Mouse (Mus musculus) G1E (cell line): Measurements from ENCODE around the gene Ftsj1. TPM values are rescaled to one million over a fixed set of nuclear protein-coding genes. Genes with fewer than 3 reads are reported as not detected.

Experiments used
- ATAC-seq: 2 replicates; pipeline ENCODE4 v1.8.0; 2016; ENCODE audit warnings: mild to moderate bottlenecking; ENCODE audit not compliant: insufficient number of reproducible peaks, poor library complexity, low FRiP score, severe bottlenecking; ENCODE audit errors: extremely low read depth
- DNase-seq: peaks from one replicate; pipeline ENCODE4 v3.0.0; 2012; ENCODE audit warnings: low spot score
- H3K27me3 ChIP-seq: 2 replicates; pipeline ENCODE4 v1.6.1; 2012; ENCODE audit warnings: mild to moderate bottlenecking, low read length, inconsistent platforms; ENCODE audit not compliant: insufficient read depth
- H3K36me3 ChIP-seq: replicated peaks from 2 replicates; pipeline ENCODE3; 2012; ENCODE audit warnings: mild to moderate bottlenecking, inconsistent platforms
- H3K4me1 ChIP-seq: 2 replicates; pipeline ENCODE4 v1.6.1; 2012; ENCODE audit warnings: low read depth, low read length, inconsistent platforms, mixed read lengths; ENCODE audit not compliant: insufficient read depth
- H3K4me3 ChIP-seq: 2 replicates; pipeline ENCODE4 v1.5.1; 2012; ENCODE audit warnings: low read depth, mild to moderate bottlenecking, inconsistent platforms, low read length, moderate library complexity, mixed read lengths
- H3K9me3 ChIP-seq: replicated peaks from 2 replicates; pipeline ENCODE4 v1.6.1; 2012; ENCODE audit warnings: inconsistent platforms
- CTCF ChIP-seq: IDR thresholded peaks from 2 replicates; pipeline ENCODE4 v1.5.1; 2012; ENCODE audit warnings: low read depth, low read length, inconsistent platforms, mixed read lengths
- GATA1 ChIP-seq: IDR thresholded peaks from 2 replicates; pipeline ENCODE4 v1.6.1; 2012; ENCODE audit warnings: borderline replicate concordance, low read length, inconsistent platforms, mixed read lengths
- GATA2 ChIP-seq: IDR thresholded peaks from 2 replicates; pipeline ENCODE4 v1.6.1; 2012; ENCODE audit warnings: low read depth, low read length, inconsistent platforms, borderline replicate concordance
- POLR2AphosphoS5 ChIP-seq: IDR thresholded peaks from 2 replicates; pipeline ENCODE4 v1.6.1; 2012; ENCODE audit warnings: low read depth, low read length, inconsistent platforms; ENCODE audit not compliant: insufficient replicate concordance
- TAL1 ChIP-seq: conservative IDR thresholded peaks from 2 replicates; pipeline ENCODE4 v1.6.1; 2012; ENCODE audit warnings: low read depth, low read length, inconsistent platforms, mixed read lengths
- polyA plus RNA-seq: library from polyadenylated mRNA; stranded (reverse); fragments of >175 nt; gene quantifications from 2 replicates; pipeline ENCODE4 v1.2.3, GENCODE M21; 2012
- total RNA-seq, 2 experiments: library from RNA; stranded (forward) in 1 of 2; stranded (reverse) in 1 of 2; fragments of 200-1000 nt in 1 of 2; fragments of >200 nt in 1 of 2; fragmentation: Nextera tagmentation in 1 of 2; gene quantifications; 2 replicates each; pipeline ENCODE4 v1.2.3; 2014 to 2017

The Ftsj1 gene
- 29.2 and 44.0 TPM in 2 replicates for total RNA-seq (2014; fragmentation: Nextera tagmentation)
- 16.1 and 17.8 TPM in 2 replicates for total RNA-seq (2017)
- polyA plus RNA-seq = 10.3 and 11.5 TPM in 2 replicates

- no peaks in the 10 kb centered on the region for H3K27me3 ChIP-seq
- H3K36me3 ChIP-seq = peaks cover 28% of the 10 kb centered on the region
- DNase-seq (peak; percentile 53), ATAC-seq (peak; percentile 86)
- peaks cover 13% of the 10 kb centered on the region for H3K4me1 ChIP-seq
- TF ChIP-seq CTCF = no peak
- TF ChIP-seq TAL1 = no peak
- TF ChIP-seq POLR2AphosphoS5 = no peak
- TF ChIP-seq GATA1 = no peak
- TF ChIP-seq GATA2 = no peak
- no peaks in the 10 kb centered on the region for H3K9me3 ChIP-seq
- peak within 1 kb of the TSS; percentile 72 for H3K4me3 ChIP-seq
Measured at GRCm38 (mm10) chrX:8252334-8253285, at the start of gene Ftsj1. TSS of gene Ftsj1 (minus strand) at chrX:8252406.

DNA sequence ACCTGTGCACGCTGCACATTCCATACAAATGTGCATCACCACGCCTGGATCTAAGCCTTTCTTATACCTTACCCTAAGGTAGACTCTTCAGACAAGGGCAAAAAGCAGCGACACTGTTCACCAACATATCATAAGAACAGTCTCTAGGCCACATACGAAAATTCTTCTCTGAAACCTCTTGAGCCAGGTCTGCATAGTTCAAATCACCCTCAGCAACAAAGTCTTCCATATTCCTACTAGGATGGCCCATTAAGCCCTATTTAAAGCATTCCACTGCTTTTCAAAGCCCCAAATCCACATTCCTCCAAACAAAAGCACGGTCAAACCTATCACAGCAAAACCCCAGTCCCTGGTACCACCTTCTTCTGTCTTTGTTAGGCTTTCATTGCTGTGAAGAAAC lies 36.4 kb upstream of the Ftsj1 start:
- Histone ChIP-seq H3K27me3 (no peaks in the 10 kb centered on the region), H3K9me3 (no peaks in the 10 kb centered on the region), H3K36me3 (no peaks in the 10 kb centered on the region), H3K4me3 (no peak overlapping the region), H3K4me1 (no peaks in the 10 kb centered on the region)
- ATAC-seq (no peak), DNase-seq (no peak)
- TF ChIP-seq CTCF = no peak
- TF ChIP-seq TAL1 = no peak
- TF ChIP-seq POLR2AphosphoS5 = no peak
- no peak for TF ChIP-seq GATA2
- no peak for TF ChIP-seq GATA1

DNA sequence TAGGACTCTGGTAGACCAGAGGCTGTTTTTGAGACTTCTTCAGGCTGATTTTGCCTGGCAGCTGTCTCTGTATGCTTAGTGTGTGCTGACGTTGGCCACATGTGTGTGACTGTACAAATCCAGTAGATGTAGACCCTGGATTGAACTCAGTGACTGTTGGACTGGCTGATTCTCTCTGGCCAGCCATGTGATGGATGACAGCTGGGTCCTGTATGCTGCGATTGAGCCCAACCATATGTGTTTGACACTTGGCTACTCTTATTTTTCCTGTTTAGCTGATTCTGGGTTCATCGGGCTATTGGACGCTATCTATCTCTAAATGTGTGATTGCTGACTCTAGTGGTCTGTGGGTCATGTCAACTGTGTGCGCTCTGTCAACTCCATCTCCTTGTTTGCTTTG lies 21.9 kb upstream of the Ftsj1 start:
- Histone ChIP-seq H3K27me3 (peaks cover 31% of the 10 kb centered on the region), H3K9me3 (no peaks in the 10 kb centered on the region), H3K4me1 (peaks cover 11% of the 10 kb centered on the region), H3K36me3 (no peaks in the 10 kb centered on the region), H3K4me3 (no peak overlapping the region)
- no peak for TF ChIP-seq GATA1
- TF ChIP-seq CTCF = no peak
- no peak for TF ChIP-seq TAL1
- TF ChIP-seq POLR2AphosphoS5 = no peak
- no peak for TF ChIP-seq GATA2
- DNase-seq (no peak), ATAC-seq (no peak)

DNA sequence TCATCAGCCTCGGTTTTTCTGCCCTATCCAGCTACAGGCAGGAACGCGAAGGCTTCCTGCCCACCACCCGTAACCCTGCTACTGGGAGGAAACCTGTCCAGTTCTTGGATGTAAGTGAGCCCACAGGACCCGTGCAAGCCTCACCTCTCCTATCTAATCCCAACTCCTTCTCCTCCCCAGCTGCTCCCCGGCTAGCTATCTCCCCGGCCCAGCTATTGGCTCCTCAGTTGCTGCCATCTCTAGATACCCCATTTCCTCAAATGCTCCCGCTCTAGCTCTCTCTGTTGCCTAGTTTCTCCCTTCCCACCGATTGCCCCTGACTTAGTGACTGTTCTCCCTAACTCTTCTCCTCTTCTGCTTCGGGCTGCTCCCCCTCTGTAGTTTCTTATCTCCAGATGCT lies 19.8 kb upstream of the Ftsj1 start:
- no peak for ATAC-seq
- Histone ChIP-seq H3K9me3 (no peaks in the 10 kb centered on the region), H3K4me3 (no peak overlapping the region; the same call in 1 of the 2 replicates), H3K36me3 (no peaks in the 10 kb centered on the region), H3K4me1 (peaks cover 11% of the 10 kb centered on the region), H3K27me3 (peaks cover 16% of the 10 kb centered on the region)
- no peak for DNase-seq
- TF ChIP-seq TAL1 (no peak), POLR2AphosphoS5 (no peak), GATA2 (no peak), GATA1 (no peak), CTCF (no peak)

GRCm38 (mm10) chrX:8271083-8271820 lies 19.0 kb upstream of the Ftsj1 start, which contains the start of gene Slc38a5:
TSS of gene Slc38a5 (plus strand) at chrX:8271133.
- H3K27me3 ChIP-seq = peaks cover 10% of the 10 kb centered on the region
- no peak for TF ChIP-seq TAL1
- no peak for TF ChIP-seq GATA1
- TF ChIP-seq GATA2 = no peak
- no peak for TF ChIP-seq CTCF
- no peak for TF ChIP-seq POLR2AphosphoS5
- no peak for ATAC-seq
- H3K4me1 ChIP-seq = peaks cover 11% of the 10 kb centered on the region
- no peaks in the 10 kb centered on the region for H3K36me3 ChIP-seq
- DNase-seq = no peak
- H3K4me3 ChIP-seq = no peak within 1 kb of the TSS; the same call in 1 of the 2 replicates
- no peaks in the 10 kb centered on the region for H3K9me3 ChIP-seq

DNA sequence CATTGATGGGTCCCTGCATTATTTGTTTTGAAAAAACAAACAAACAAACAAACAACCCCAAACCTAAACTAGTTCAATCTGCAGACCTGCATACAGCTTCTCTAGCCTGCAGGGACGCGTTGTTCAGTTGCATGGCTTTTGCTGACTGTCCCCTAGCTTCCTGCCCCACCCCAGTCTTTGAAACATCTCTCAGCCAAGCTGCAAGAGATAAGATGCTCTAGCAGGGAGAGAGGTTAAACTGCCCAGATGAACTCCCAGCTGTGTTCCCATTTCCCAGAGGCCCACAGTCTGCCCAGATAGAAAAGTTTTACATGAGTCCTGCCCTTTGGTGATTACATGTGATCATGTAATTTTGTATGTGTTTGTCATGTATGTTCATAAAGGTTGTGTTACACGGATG lies 12.0 kb upstream of the Ftsj1 start:
- TF ChIP-seq POLR2AphosphoS5 = no peak
- no peak for TF ChIP-seq GATA2
- TF ChIP-seq TAL1 = no peak
- TF ChIP-seq CTCF = no peak
- TF ChIP-seq GATA1 = no peak
- no peaks in the 10 kb centered on the region for H3K9me3 ChIP-seq
- peaks cover 18% of the 10 kb centered on the region for H3K4me1 ChIP-seq
- no peaks in the 10 kb centered on the region for H3K27me3 ChIP-seq
- ATAC-seq (no peak), DNase-seq (no peak)
- no peaks in the 10 kb centered on the region for H3K36me3 ChIP-seq
- H3K4me3 ChIP-seq = no peak overlapping the region
